Comparison of ENCODE assay signal across 8 mouse cellular contexts in genomic region chr7:112479116-112479515, GRCm38 (mm10). TPM values are rescaled to one million over a fixed set of nuclear protein-coding genes. Genes with fewer than 3 reads are reported as not detected.
DNase-seq lines count a peak whose midpoint lies in the region; ATAC-seq and TF ChIP-seq lines count a peak whose summit lies in the region.

No protein-coding gene starts in this region.

- H3K4me3 ChIP-seq in midbrain, embryonic 10.5 days = no peak overlapping the region
- H3K4me3 ChIP-seq in midbrain, postnatal 0 days (ENCODE audit: low read depth, low read length) = no peak overlapping the region
- no peak overlapping the region for H3K4me3 ChIP-seq in midbrain, embryonic 11.5 days (ENCODE audit: low read depth, low read length)

- WGBS in midbrain, embryonic 10.5 days = 72% methylated on average over 6 of the region's 6 CpGs
- 66% methylated on average over 6 of the region's 6 CpGs for WGBS in midbrain, postnatal 0 days
- WGBS in midbrain, embryonic 11.5 days = 78% methylated on average over 6 of the region's 6 CpGs

- no peaks in the 10 kb centered on the region for H3K9me3 ChIP-seq in midbrain, embryonic 10.5 days (replicated peaks)
- no peaks in the 10 kb centered on the region for H3K9me3 ChIP-seq in midbrain, postnatal 0 days (ENCODE audit: low read length)
- H3K9me3 ChIP-seq in midbrain, embryonic 11.5 days (ENCODE audit: control insufficient read depth, low read length) = no peaks in the 10 kb centered on the region

- H3K36me3 ChIP-seq in midbrain, embryonic 10.5 days = no peaks in the 10 kb centered on the region
- H3K36me3 ChIP-seq in midbrain, postnatal 0 days (ENCODE audit: insufficient read depth, low read length) = no peaks in the 10 kb centered on the region
- H3K36me3 ChIP-seq in midbrain, embryonic 11.5 days (ENCODE audit: control insufficient read depth, insufficient read depth, low read length) = no peaks in the 10 kb centered on the region

- no peaks in the 10 kb centered on the region for H3K27me3 ChIP-seq in midbrain, embryonic 10.5 days (ENCODE audit: low read depth, poor library complexity, severe bottlenecking)
- H3K27me3 ChIP-seq in midbrain, postnatal 0 days (ENCODE audit: insufficient read depth, low read length) = no peaks in the 10 kb centered on the region
- no peaks in the 10 kb centered on the region for H3K27me3 ChIP-seq in midbrain, embryonic 11.5 days (ENCODE audit: control insufficient read depth, insufficient read depth, low read length)

- no peak for ATAC-seq in midbrain, postnatal 0 days (ENCODE audit: low FRiP score)
- no peak for ATAC-seq in midbrain, embryonic 11.5 days (ENCODE audit: low FRiP score)

- intact Hi-C loops in gastrocnemius, postnatal 14 days (cut with DNase I; ENCODE audit: low total_unique reads) = no loop called here
- intact Hi-C loops in left cerebral cortex, postnatal 4 days (cut with DNase I) = loop anchor here (10.0 kb wide), 1 partner anchor 186 kb away; no protein-coding TSS in a partner anchor

- peaks cover 37% of the 10 kb centered on the region for H3K4me1 ChIP-seq in midbrain, embryonic 10.5 days
- no peaks in the 10 kb centered on the region for H3K4me1 ChIP-seq in midbrain, postnatal 0 days (ENCODE audit: insufficient read depth, low read length)
- peaks cover 10% of the 10 kb centered on the region for H3K4me1 ChIP-seq in midbrain, embryonic 11.5 days (ENCODE audit: control insufficient read depth, insufficient read depth, low read length)

- 0 out of 2 replicates have a peak overlapping the region, but pooled peaks have one; percentile 42 for H3K27ac ChIP-seq in midbrain, embryonic 10.5 days (replicated peaks)
- no peak overlapping the region for H3K27ac ChIP-seq in midbrain, postnatal 0 days (ENCODE audit: low read depth, low read length)
- H3K27ac ChIP-seq in midbrain, embryonic 11.5 days (ENCODE audit: low read depth, low read length) = no peak overlapping the region

- TF ChIP-seq CTCF in midbrain, postnatal 0 days (IDR thresholded peaks at IDR 0.05) = no peak

- H3K4me2 ChIP-seq in midbrain, postnatal 0 days (ENCODE audit: low read depth, low read length, poor library complexity, severe bottlenecking) = no peak overlapping the region
- H3K4me2 ChIP-seq in midbrain, embryonic 11.5 days = no peak overlapping the region

- no peak overlapping the region for H3K9ac ChIP-seq in midbrain, postnatal 0 days (replicated peaks; ENCODE audit: low read length, poor library complexity, severe bottlenecking)
- no peak overlapping the region for H3K9ac ChIP-seq in midbrain, embryonic 11.5 days (ENCODE audit: low read length)

- no peak for DNase-seq in midbrain, embryonic 10.5 days (ENCODE audit: low spot score)
- no peak for DNase-seq in midbrain, postnatal 0 days (ENCODE audit: low spot score)
- DNase-seq in gastrocnemius, postnatal 14 days = peak; percentile 77
- DNase-seq in kidney, adult 9 months = peak; percentile 57
- peak; percentile 65 for DNase-seq in left cerebral cortex, postnatal 4 days
- peak; percentile 54 for DNase-seq in telencephalon, adult 2 months (ENCODE audit: low read depth, low spot score)
- no peak for DNase-seq in midbrain, embryonic 11.5 days (ENCODE audit: low spot score, missing footprints)
- no peak for DNase-seq in embryo, embryonic 9.5 days (ENCODE audit: extremely low spot score)

RNA-seq across cellular contexts. Expression of gene Parva, which starts 51.8 kb away (rescaled TPM):
- 50.9 and 55.6 TPM in 2 replicates for polyA plus RNA-seq in midbrain, embryonic 10.5 days (2016; fragmentation: Nextera tagmentation; extraction: Ambion mirVana)
- total RNA-seq in midbrain, postnatal 0 days (2014; rRNA removed) = 23.2 and 25.8 TPM in 2 replicates
- 22.9 and 23.3 TPM in 2 replicates for polyA plus RNA-seq in midbrain, postnatal 0 days (2015; fragmentation: Nextera tagmentation; extraction: Ambion mirVana)
- total RNA-seq in gastrocnemius, postnatal 14 days (2021) = 10 to 100 TPM; 36.1 to 41.5 TPM
- 10 to 100 TPM; 25.6 to 26.8 TPM for total RNA-seq in left cerebral cortex, postnatal 4 days (2021)
- 50.0 and 50.2 TPM in 2 replicates for polyA plus RNA-seq in midbrain, embryonic 11.5 days (2014; fragmentation: Nextera tagmentation; extraction: Ambion mirVana)

Comparison
In these comparisons a context has a peak if more than half of its experiments do, and no peak if none do; other contexts are left out.
1. DNase-seq: peak in gastrocnemius, postnatal 14 days (single experiment), kidney, adult 9 months (single experiment), left cerebral cortex, postnatal 4 days (single experiment) and telencephalon, adult 2 months (single experiment); none in midbrain, embryonic 10.5 days (single experiment), midbrain, postnatal 0 days (single experiment), midbrain, embryonic 11.5 days (single experiment) and embryo, embryonic 9.5 days (single experiment).